Mouse (Mus musculus): Measurements from ENCODE around the gene Ppp1r3a. TPM values are rescaled to one million over a fixed set of nuclear protein-coding genes. Genes with fewer than 3 reads are reported as not detected.

Gene Ppp1r3a
- polyA plus RNA-seq (2015; fragmentation: Nextera tagmentation; extraction: Ambion mirVana), result 19.3 and 28.6 TPM in 2 replicates

GRCm38 (mm10) chr6:14754901-14755591, at the start of gene Ppp1r3a:
Ppp1r3a (minus strand) TSS chr6:14755274.

Other genes with a start within 250 kb of the Ppp1r3a start
- gene Foxp2, start 146.1 kb upstream of the Ppp1r3a start, polyA plus RNA-seq (2015; fragmentation: Nextera tagmentation; extraction: Ambion mirVana), result 2.3 and 2.8 TPM in 2 replicates

Measured in skeletal muscle tissue, postnatal 0 days (tissue).